Mouse (Mus musculus) G1E (cell line): ENCODE data around the gene Frmd5.

Source experiments
- CTCF ChIP-seq: IDR thresholded peaks from 2 replicates; pipeline ENCODE4 v1.5.1; 2012; ENCODE audit warnings: low read depth, low read length, inconsistent platforms, mixed read lengths
- TAL1 ChIP-seq: conservative IDR thresholded peaks from 2 replicates; pipeline ENCODE4 v1.6.1; 2012; ENCODE audit warnings: low read depth, low read length, inconsistent platforms, mixed read lengths

GRCm38 (mm10) chr2:121709096-121709495 lies 97.8 kb downstream of the Frmd5 start:
- TF ChIP-seq CTCF (no peak), TAL1 (no peak)
